Mouse (Mus musculus): ENCODE results near the gene Gpbar1. TPM values are rescaled to one million over a fixed set of nuclear protein-coding genes. Genes with fewer than 3 reads are reported as not detected.
"Not testable (repeated sequence)": the region's sequence is repeated elsewhere in the genome, so short reads cannot be mapped to it uniquely, and the experiment has no call there.

Gpbar1 gene
- total RNA-seq, 1 experiment from 2014 or later, result not detected

DNA sequence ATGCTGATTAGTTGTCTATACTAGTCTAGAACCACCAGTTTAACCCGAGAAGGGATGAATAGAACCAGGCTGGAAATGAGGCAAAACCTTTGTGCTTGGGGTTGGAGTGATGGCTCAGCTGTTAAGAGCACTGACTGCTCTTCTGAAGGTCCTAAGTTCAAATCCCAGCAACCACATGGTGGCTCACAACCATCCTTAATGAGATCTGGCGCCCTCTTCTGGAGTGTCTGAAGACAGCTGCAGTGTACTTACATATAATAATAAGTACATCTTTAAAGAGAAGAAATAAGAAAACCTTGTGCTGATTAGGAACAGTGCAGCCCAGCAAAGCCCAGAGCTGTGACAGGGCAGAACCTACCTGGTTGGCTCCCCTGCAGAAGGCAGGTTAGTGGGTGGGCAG is 48.6 kb downstream of the Gpbar1 start:
- not testable (repeated sequence) for DNase-seq

Other genes starting within 250 kb of the Gpbar1 start
- 270 and 436 TPM in 2 replicates for gene Tns1, start 154.1 kb upstream of the Gpbar1 start, total RNA-seq (2021)
- 2.2 and 2.3 TPM in 2 replicates for gene Rufy4, start 153.0 kb upstream of the Gpbar1 start, total RNA-seq (2021)
- not detected in 2 replicates for gene Cxcr2, start 124.6 kb upstream of the Gpbar1 start, total RNA-seq (2021)
- not detected in 2 replicates for gene Cxcr1, start 83.9 kb upstream of the Gpbar1 start, total RNA-seq (2021)
- gene Arpc2, start 42.5 kb upstream of the Gpbar1 start, total RNA-seq (2021), result 170 and 172 TPM in 2 replicates
- 157 and 183 TPM in 2 replicates for gene Aamp, start 6.2 kb downstream of the Gpbar1 start, total RNA-seq (2021)
- 65.2 and 75.9 TPM in 2 replicates for gene Pnkd, start 6.4 kb downstream of the Gpbar1 start, total RNA-seq (2021)
- gene Tmbim1, start 27.1 kb downstream of the Gpbar1 start, total RNA-seq (2021), result 83.1 and 84.7 TPM in 2 replicates
- gene Catip, start 83.6 kb downstream of the Gpbar1 start, total RNA-seq (2021), result 0.67 TPM in 2 replicates
- 5.8 and 11.4 TPM in 2 replicates for gene Slc11a1, start 96.6 kb downstream of the Gpbar1 start, total RNA-seq (2021)
- gene Ctdsp1, start 113.0 kb downstream of the Gpbar1 start, total RNA-seq (2021), result 168 and 179 TPM in 2 replicates
- gene Vil1, start 130.8 kb downstream of the Gpbar1 start, total RNA-seq (2021), result 1.6 TPM in 2 replicates
- 26.3 and 27.2 TPM in 2 replicates for gene Cnot9, start 227.5 kb downstream of the Gpbar1 start, total RNA-seq (2021)